Mouse (Mus musculus): ENCODE data around the gene Ppa2. TPM values are rescaled to one million over a fixed set of nuclear protein-coding genes. Genes with fewer than 3 reads are reported as not detected.

The Ppa2 gene
- total and polyA plus RNA-seq, 2 experiments from 2014 or later: 34.4 to 91.0 TPM

- H3K4me3 ChIP-seq (ENCODE audit: low read depth, low read length): peak overlapping the region; percentile 64
- H3K36me3 ChIP-seq (ENCODE audit: insufficient read depth): no peaks in the 10 kb centered on the region
- ATAC-seq: no peak
- no peak for DNase-seq
- H3K9me3 ChIP-seq (ENCODE audit: low read length): no peaks in the 10 kb centered on the region
- H3K27me3 ChIP-seq (ENCODE audit: insufficient read depth, low read length): no peaks in the 10 kb centered on the region
- peak overlapping the region; percentile 94 for H3K27ac ChIP-seq (ENCODE audit: low read depth, low read length)
- peak overlapping the region; percentile 88 for H3K9ac ChIP-seq
- no peak for TF ChIP-seq CTCF (IDR thresholded peaks at IDR 0.05; ENCODE audit: low read depth)
- 0 out of 2 replicates have a peak, but pooled peaks cover 6% of the 10 kb centered on the region for H3K4me1 ChIP-seq (ENCODE audit: insufficient read depth)
- peak overlapping the region; percentile 56 for H3K4me2 ChIP-seq (ENCODE audit: low read depth)
- WGBS: 14% methylated on average over 14 of the region's 14 CpGs
Observed at GRCm38 (mm10) chr3:133310809-133311179, 884 bp downstream of the Ppa2 start.

DNA sequence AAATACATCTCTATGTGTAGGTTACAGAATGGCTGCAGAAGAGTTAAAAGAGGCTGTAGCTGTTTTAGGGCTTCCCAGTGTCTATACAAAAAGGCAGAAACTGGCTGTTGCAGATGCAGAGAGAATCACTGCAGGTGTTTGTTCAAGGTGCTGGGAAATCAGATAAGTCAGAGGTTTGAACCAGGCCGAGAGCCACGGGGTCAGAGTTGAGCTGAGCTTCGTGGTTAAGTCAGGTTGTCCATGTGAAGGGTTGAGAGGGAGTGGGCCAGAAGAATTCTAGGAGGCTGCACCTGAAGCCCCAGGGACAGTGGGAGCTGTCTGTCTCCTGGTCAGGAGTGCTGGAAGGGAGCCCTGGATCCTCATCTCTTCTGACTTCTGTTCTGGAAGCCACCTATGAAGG is 2.4 kb downstream of the Ppa2 start:
- 97% methylated on average over 3 of the region's 3 CpGs for WGBS
- Histone ChIP-seq H3K4me3 (ENCODE audit: low read depth, low read length) (no peak overlapping the region), H3K9me3 (ENCODE audit: low read length) (no peaks in the 10 kb centered on the region), H3K27me3 (ENCODE audit: insufficient read depth, low read length) (no peaks in the 10 kb centered on the region), H3K4me1 (ENCODE audit: insufficient read depth) (0 out of 2 replicates have a peak, but pooled peaks cover 6% of the 10 kb centered on the region), H3K36me3 (ENCODE audit: insufficient read depth) (no peaks in the 10 kb centered on the region), H3K4me2 (ENCODE audit: low read depth) (no peak overlapping the region), H3K27ac (ENCODE audit: low read depth, low read length) (no peak overlapping the region), H3K9ac (no peak overlapping the region)
- ATAC-seq (no peak), DNase-seq (no peak)
- TF ChIP-seq CTCF (IDR thresholded peaks at IDR 0.05; ENCODE audit: low read depth): no peak

- no peak for TF ChIP-seq CTCF (IDR thresholded peaks at IDR 0.05; ENCODE audit: low read depth)
- Histone ChIP-seq H3K4me1 (ENCODE audit: insufficient read depth) (0 out of 2 replicates have a peak, but pooled peaks cover 6% of the 10 kb centered on the region), H3K9ac (no peak overlapping the region), H3K9me3 (ENCODE audit: low read length) (no peaks in the 10 kb centered on the region), H3K4me2 (ENCODE audit: low read depth) (no peak overlapping the region), H3K27ac (ENCODE audit: low read depth, low read length) (no peak overlapping the region), H3K27me3 (ENCODE audit: insufficient read depth, low read length) (no peaks in the 10 kb centered on the region), H3K36me3 (ENCODE audit: insufficient read depth) (no peaks in the 10 kb centered on the region), H3K4me3 (ENCODE audit: low read depth, low read length) (no peak overlapping the region)
- no peak for ATAC-seq
- 51% methylated on average over 6 of the region's 6 CpGs for WGBS
- DNase-seq: peak; percentile 10
Observed at GRCm38 (mm10) chr3:133312850-133313249, 2.9 kb downstream of the Ppa2 start.

- TF ChIP-seq CTCF (IDR thresholded peaks at IDR 0.05; ENCODE audit: low read depth): no peak
- WGBS: 99% methylated on average over 3 of the region's 3 CpGs
- no peak for ATAC-seq
Observed at GRCm38 (mm10) chr3:133313491-133314199, 3.7 kb downstream of the Ppa2 start.

GRCm38 (mm10) chr3:133314475-133314874 is 4.6 kb downstream of the Ppa2 start:
- H3K9ac ChIP-seq: no peak overlapping the region
- H3K4me2 ChIP-seq (ENCODE audit: low read depth): no peak overlapping the region
- WGBS: 41% methylated on average over 6 of the region's 6 CpGs
- no peak overlapping the region for H3K4me3 ChIP-seq (ENCODE audit: low read depth, low read length)
- H3K36me3 ChIP-seq (ENCODE audit: insufficient read depth): no peaks in the 10 kb centered on the region
- TF ChIP-seq CTCF (IDR thresholded peaks at IDR 0.05; ENCODE audit: low read depth): peak; percentile 85
- H3K27ac ChIP-seq (ENCODE audit: low read depth, low read length): no peak overlapping the region
- H3K27me3 ChIP-seq (ENCODE audit: insufficient read depth, low read length): no peaks in the 10 kb centered on the region
- 0 out of 2 replicates have a peak, but pooled peaks cover 6% of the 10 kb centered on the region for H3K4me1 ChIP-seq (ENCODE audit: insufficient read depth)
- ATAC-seq: no peak
- no peaks in the 10 kb centered on the region for H3K9me3 ChIP-seq (ENCODE audit: low read length)
- peak; percentile 76 for DNase-seq

More at GRCm38 (mm10) chr3:133313491-133314199, 3.7 kb downstream of the Ppa2 start:
- no peak for DNase-seq
- Histone ChIP-seq H3K27me3 (ENCODE audit: insufficient read depth, low read length) (no peaks in the 10 kb centered on the region), H3K9ac (no peak overlapping the region), H3K27ac (ENCODE audit: low read depth, low read length) (no peak overlapping the region), H3K36me3 (ENCODE audit: insufficient read depth) (no peaks in the 10 kb centered on the region), H3K4me2 (ENCODE audit: low read depth) (no peak overlapping the region), H3K9me3 (ENCODE audit: low read length) (no peaks in the 10 kb centered on the region), H3K4me1 (ENCODE audit: insufficient read depth) (0 out of 2 replicates have a peak, but pooled peaks cover 6% of the 10 kb centered on the region), H3K4me3 (ENCODE audit: low read depth, low read length) (no peak overlapping the region)

DNA sequence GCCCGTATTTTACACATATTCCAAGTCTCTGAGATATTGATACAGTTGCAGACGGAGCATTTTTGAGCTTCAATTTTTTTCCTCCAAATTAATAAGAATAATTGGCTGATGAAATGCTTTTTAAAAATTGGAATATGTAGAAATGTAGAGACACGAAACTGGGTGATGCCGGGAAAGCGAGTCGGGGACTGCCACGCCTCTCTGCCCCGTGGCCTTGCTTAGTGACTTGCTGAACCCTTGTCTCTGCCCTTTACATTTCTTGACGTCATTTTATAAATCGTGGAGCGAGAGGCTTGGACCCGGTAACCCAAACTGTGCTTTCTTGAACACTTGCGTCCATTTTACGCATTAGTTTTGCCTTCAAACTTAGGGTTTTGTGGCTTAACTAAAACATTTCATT is 5.1 kb downstream of the Ppa2 start:
- WGBS: 97% methylated on average over 14 of the region's 14 CpGs
- H3K9ac ChIP-seq: no peak overlapping the region
- TF ChIP-seq CTCF (IDR thresholded peaks at IDR 0.05; ENCODE audit: low read depth): no peak
- no peaks in the 10 kb centered on the region for H3K27me3 ChIP-seq (ENCODE audit: insufficient read depth, low read length)
- DNase-seq (no peak), ATAC-seq (no peak)
- H3K4me2 ChIP-seq (ENCODE audit: low read depth): no peak overlapping the region
- H3K4me3 ChIP-seq (ENCODE audit: low read depth, low read length): no peak overlapping the region
- no peaks in the 10 kb centered on the region for H3K9me3 ChIP-seq (ENCODE audit: low read length)
- H3K36me3 ChIP-seq (ENCODE audit: insufficient read depth): no peaks in the 10 kb centered on the region
- H3K4me1 ChIP-seq (ENCODE audit: insufficient read depth): 0 out of 2 replicates have a peak, but pooled peaks cover 6% of the 10 kb centered on the region
- no peak overlapping the region for H3K27ac ChIP-seq (ENCODE audit: low read depth, low read length)

DNA sequence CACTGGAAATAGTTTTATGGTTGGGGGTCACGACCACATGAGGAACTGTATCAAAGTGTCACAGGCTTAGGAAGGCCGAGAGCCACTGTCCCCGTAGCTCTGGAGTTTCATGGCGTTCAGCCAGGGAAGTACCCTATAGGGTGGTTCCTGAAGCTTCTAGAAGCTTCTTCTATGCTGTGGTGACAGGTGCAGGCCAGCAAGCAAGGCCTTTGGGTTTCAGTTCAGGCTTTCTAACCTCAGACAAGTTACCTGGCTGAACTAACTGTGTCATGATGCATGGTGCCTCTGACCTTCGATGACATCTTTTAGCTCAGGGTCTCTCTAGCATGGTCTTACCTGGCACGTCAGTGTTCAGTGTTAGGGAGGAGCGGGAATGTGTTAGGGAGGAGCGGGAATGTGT is 5.7 kb downstream of the Ppa2 start:
- 93% methylated on average over 8 of the region's 8 CpGs for WGBS
- TF ChIP-seq CTCF (IDR thresholded peaks at IDR 0.05; ENCODE audit: low read depth): no peak
- H3K27ac ChIP-seq (ENCODE audit: low read depth, low read length): no peak overlapping the region
- 0 out of 2 replicates have a peak, but pooled peaks cover 6% of the 10 kb centered on the region for H3K4me1 ChIP-seq (ENCODE audit: insufficient read depth)
- no peaks in the 10 kb centered on the region for H3K36me3 ChIP-seq (ENCODE audit: insufficient read depth)
- no peaks in the 10 kb centered on the region for H3K9me3 ChIP-seq (ENCODE audit: low read length)
- H3K4me3 ChIP-seq (ENCODE audit: low read depth, low read length): no peak overlapping the region
- ATAC-seq (no peak), DNase-seq (no peak)
- H3K4me2 ChIP-seq (ENCODE audit: low read depth): no peak overlapping the region
- H3K27me3 ChIP-seq (ENCODE audit: insufficient read depth, low read length): no peaks in the 10 kb centered on the region
- no peak overlapping the region for H3K9ac ChIP-seq
